Mouse (Mus musculus): ENCODE measurements at regions not wholly inside any gene's neighbourhood (a gene's known extent, or its start where the extent isn't known, plus 50 kb on each side); places are given as distances from the start of the nearest gene placed in this dataset.

DNA sequence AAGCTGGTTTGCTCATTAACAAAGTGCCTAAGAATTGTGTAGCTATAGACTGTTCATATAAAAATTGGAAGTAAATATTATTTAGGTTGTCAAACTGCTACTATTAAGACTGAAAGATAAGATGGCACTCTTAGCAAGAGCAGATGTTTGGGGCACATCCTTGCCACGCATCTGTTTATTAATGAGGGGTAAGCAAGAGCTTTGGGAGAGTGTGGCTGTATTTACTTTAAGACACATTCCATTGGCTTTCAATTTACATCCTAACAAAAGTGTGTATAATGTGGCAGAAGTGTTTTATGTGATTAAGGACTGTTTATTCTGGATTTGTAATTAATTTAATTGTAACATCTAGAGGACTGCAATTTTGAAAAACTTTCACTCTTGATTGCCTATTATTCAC lies 336.5 kb upstream of the Meis2 start:
- no peak for TF ChIP-seq EP300 (IDR thresholded peaks at IDR 0.05)
- TF ChIP-seq CTCF (IDR thresholded peaks at IDR 0.05), result no peak
- WGBS, result 52% methylated on average over 1 of the region's 1 CpGs
- no peak for ATAC-seq
- no peaks in the 10 kb centered on the region for H3K36me3 ChIP-seq (ENCODE audit: insufficient read depth, low read length)
- no peaks in the 10 kb centered on the region for H3K9me3 ChIP-seq (ENCODE audit: low read length)
- DNase-seq (ENCODE audit: low spot score), result no peak
- H3K4me3 ChIP-seq (ENCODE audit: low read depth, low read length), result no peak overlapping the region
- no peaks in the 10 kb centered on the region for H3K27me3 ChIP-seq (replicated peaks; ENCODE audit: insufficient read depth, low read length)
- H3K4me1 ChIP-seq (ENCODE audit: insufficient read depth, low read depth, low read length), result no peaks in the 10 kb centered on the region
- no peak overlapping the region for H3K9ac ChIP-seq (replicated peaks; ENCODE audit: low read depth)
- H3K27ac ChIP-seq (ENCODE audit: low read length), result no peak overlapping the region
- no peak overlapping the region for H3K4me2 ChIP-seq (replicated peaks; ENCODE audit: low read depth, low read length)

DNA sequence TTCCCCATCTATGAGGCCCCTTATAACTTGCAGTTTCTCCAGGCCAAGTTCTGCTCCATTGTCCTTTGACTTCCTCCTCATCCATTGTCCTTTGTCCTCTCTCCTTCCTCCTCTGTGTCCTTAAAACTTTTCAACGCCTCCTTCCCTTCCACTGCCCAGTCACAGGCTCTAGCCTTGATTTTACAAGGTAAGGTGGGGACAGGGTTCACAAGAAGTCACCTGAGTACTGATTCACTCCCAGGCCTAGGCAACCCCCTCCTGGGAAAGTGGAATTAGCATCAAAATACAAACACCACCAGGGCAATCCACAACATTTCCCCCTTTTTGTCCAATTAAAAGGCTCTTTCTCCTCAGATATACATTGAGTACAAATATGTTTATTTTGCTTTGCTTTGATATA lies 334.3 kb upstream of the Meis2 start:
- no peak overlapping the region for H3K4me3 ChIP-seq (ENCODE audit: low read depth, low read length)
- ATAC-seq (no peak), DNase-seq (ENCODE audit: low spot score) (no peak)
- no peaks in the 10 kb centered on the region for H3K4me1 ChIP-seq (ENCODE audit: insufficient read depth, low read depth, low read length)
- H3K36me3 ChIP-seq (ENCODE audit: insufficient read depth, low read length), result no peaks in the 10 kb centered on the region
- H3K9me3 ChIP-seq (ENCODE audit: low read length), result no peaks in the 10 kb centered on the region
- no peak overlapping the region for H3K27ac ChIP-seq (ENCODE audit: low read length)
- no peak for TF ChIP-seq EP300 (IDR thresholded peaks at IDR 0.05)
- TF ChIP-seq CTCF (IDR thresholded peaks at IDR 0.05), result no peak
- no peak overlapping the region for H3K4me2 ChIP-seq (replicated peaks; ENCODE audit: low read depth, low read length)
- 54% methylated on average over 1 of the region's 1 CpGs for WGBS
- H3K27me3 ChIP-seq (replicated peaks; ENCODE audit: insufficient read depth, low read length), result no peaks in the 10 kb centered on the region
- H3K9ac ChIP-seq (replicated peaks; ENCODE audit: low read depth), result no peak overlapping the region

GRCm38 (mm10) chr2:116368811-116369210 lies 303.2 kb upstream of the Meis2 start:
- TF ChIP-seq CTCF (IDR thresholded peaks at IDR 0.05), result no peak
- TF ChIP-seq EP300 (IDR thresholded peaks at IDR 0.05), result no peak
- ATAC-seq (no peak), DNase-seq (ENCODE audit: low spot score) (no peak)
- H3K27me3 ChIP-seq (replicated peaks; ENCODE audit: insufficient read depth, low read length), result no peaks in the 10 kb centered on the region
- H3K4me2 ChIP-seq (replicated peaks; ENCODE audit: low read depth, low read length), result no peak overlapping the region
- no peak overlapping the region for H3K9ac ChIP-seq (replicated peaks; ENCODE audit: low read depth)
- H3K4me1 ChIP-seq (ENCODE audit: insufficient read depth, low read depth, low read length), result no peaks in the 10 kb centered on the region
- 73% methylated on average over 3 of the region's 3 CpGs for WGBS
- no peaks in the 10 kb centered on the region for H3K9me3 ChIP-seq (ENCODE audit: low read length)
- H3K27ac ChIP-seq (ENCODE audit: low read length), result no peak overlapping the region
- no peaks in the 10 kb centered on the region for H3K36me3 ChIP-seq (ENCODE audit: insufficient read depth, low read length)
- H3K4me3 ChIP-seq (ENCODE audit: low read depth, low read length), result no peak overlapping the region

- Histone ChIP-seq H3K27ac (ENCODE audit: low read length) (no peak overlapping the region), H3K9me3 (ENCODE audit: low read length) (no peaks in the 10 kb centered on the region), H3K4me3 (ENCODE audit: low read depth, low read length) (no peak overlapping the region), H3K27me3 (replicated peaks; ENCODE audit: insufficient read depth, low read length) (no peaks in the 10 kb centered on the region), H3K4me1 (ENCODE audit: insufficient read depth, low read depth, low read length) (no peaks in the 10 kb centered on the region), H3K4me2 (replicated peaks; ENCODE audit: low read depth, low read length) (no peak overlapping the region), H3K36me3 (ENCODE audit: insufficient read depth, low read length) (no peaks in the 10 kb centered on the region), H3K9ac (replicated peaks; ENCODE audit: low read depth) (no peak overlapping the region)
- DNase-seq (ENCODE audit: low spot score) (no peak), ATAC-seq (no peak)
- WGBS, result 76% methylated on average over 2 of the region's 2 CpGs
- TF ChIP-seq EP300 (IDR thresholded peaks at IDR 0.05) (no peak), CTCF (IDR thresholded peaks at IDR 0.05) (no peak)
These were observed 298.5 kb upstream of the Meis2 start for GRCm38 (mm10) chr2:116364136-116364535.

- WGBS, result 56% methylated on average over 1 of the region's 1 CpGs
- Histone ChIP-seq H3K9me3 (ENCODE audit: low read length) (no peaks in the 10 kb centered on the region), H3K4me1 (ENCODE audit: insufficient read depth, low read depth, low read length) (no peaks in the 10 kb centered on the region), H3K36me3 (ENCODE audit: insufficient read depth, low read length) (no peaks in the 10 kb centered on the region), H3K4me3 (ENCODE audit: low read depth, low read length) (no peak overlapping the region), H3K4me2 (replicated peaks; ENCODE audit: low read depth, low read length) (no peak overlapping the region), H3K9ac (replicated peaks; ENCODE audit: low read depth) (no peak overlapping the region), H3K27me3 (replicated peaks; ENCODE audit: insufficient read depth, low read length) (no peaks in the 10 kb centered on the region), H3K27ac (ENCODE audit: low read length) (no peak overlapping the region)
- DNase-seq (ENCODE audit: low spot score) (no peak), ATAC-seq (no peak)
- TF ChIP-seq EP300 (IDR thresholded peaks at IDR 0.05), result no peak
- TF ChIP-seq CTCF (IDR thresholded peaks at IDR 0.05), result no peak
These were observed 292.5 kb upstream of the Meis2 start for GRCm38 (mm10) chr2:116358145-116358544.

GRCm38 (mm10) chr2:116348530-116348914 lies 282.9 kb upstream of the Meis2 start:
- WGBS, result 47% methylated on average over 1 of the region's 1 CpGs
- H3K9me3 ChIP-seq (ENCODE audit: low read length), result no peaks in the 10 kb centered on the region
- no peak overlapping the region for H3K4me2 ChIP-seq (replicated peaks; ENCODE audit: low read depth, low read length)
- H3K27ac ChIP-seq (ENCODE audit: low read length), result no peak overlapping the region
- H3K27me3 ChIP-seq (replicated peaks; ENCODE audit: insufficient read depth, low read length), result no peaks in the 10 kb centered on the region
- DNase-seq (ENCODE audit: low spot score) (no peak), ATAC-seq (no peak)
- no peak overlapping the region for H3K9ac ChIP-seq (replicated peaks; ENCODE audit: low read depth)
- H3K4me3 ChIP-seq (ENCODE audit: low read depth, low read length), result no peak overlapping the region
- no peaks in the 10 kb centered on the region for H3K36me3 ChIP-seq (ENCODE audit: insufficient read depth, low read length)
- no peaks in the 10 kb centered on the region for H3K4me1 ChIP-seq (ENCODE audit: insufficient read depth, low read depth, low read length)
- no peak for TF ChIP-seq CTCF (IDR thresholded peaks at IDR 0.05)
- TF ChIP-seq EP300 (IDR thresholded peaks at IDR 0.05), result no peak

- Histone ChIP-seq H3K9ac (replicated peaks; ENCODE audit: low read depth) (no peak overlapping the region), H3K27ac (ENCODE audit: low read length) (no peak overlapping the region), H3K4me1 (ENCODE audit: insufficient read depth, low read depth, low read length) (no peaks in the 10 kb centered on the region), H3K36me3 (ENCODE audit: insufficient read depth, low read length) (no peaks in the 10 kb centered on the region), H3K4me3 (ENCODE audit: low read depth, low read length) (no peak overlapping the region), H3K27me3 (replicated peaks; ENCODE audit: insufficient read depth, low read length) (no peaks in the 10 kb centered on the region), H3K9me3 (ENCODE audit: low read length) (no peaks in the 10 kb centered on the region), H3K4me2 (replicated peaks; ENCODE audit: low read depth, low read length) (no peak overlapping the region)
- 77% methylated on average over 3 of the region's 3 CpGs for WGBS
- ATAC-seq (no peak), DNase-seq (ENCODE audit: low spot score) (no peak)
- TF ChIP-seq CTCF (IDR thresholded peaks at IDR 0.05) (no peak), EP300 (IDR thresholded peaks at IDR 0.05) (no peak)
These were observed 282.3 kb upstream of the Meis2 start for GRCm38 (mm10) chr2:116347827-116348529.
